Mouse (Mus musculus) cortical plate, adult 2 months (tissue): ENCODE results near the gene Sv2a.

Experiments
- CTCF ChIP-seq: fragments of 200-500 bp; IDR thresholded peaks from 2 replicates; pipeline ENCODE4 v1.5.1; 2011; ENCODE audit warnings: mild to moderate bottlenecking, control low read depth, low read length; ENCODE audit not compliant: insufficient read depth; ENCODE audit errors: extremely low read depth
- POLR2A ChIP-seq: fragments of 200-500 bp; IDR thresholded peaks from 2 replicates; pipeline ENCODE4 v1.6.1; 2011; ENCODE audit warnings: mild to moderate bottlenecking, low read length, control low read depth; ENCODE audit not compliant: insufficient read depth; ENCODE audit errors: extremely low read depth

- TF ChIP-seq POLR2A = no peak
- TF ChIP-seq CTCF = no peak
These were observed 12.0 kb downstream of the Sv2a start for GRCm38 (mm10) chr3:96192977-96193376.
